Mouse (Mus musculus): ENCODE results near the gene Haus3. TPM values are rescaled to one million over a fixed set of nuclear protein-coding genes. Genes with fewer than 3 reads are reported as not detected.

The Haus3 gene
- polyA plus RNA-seq, 1 experiment: 11.0 TPM

DNA sequence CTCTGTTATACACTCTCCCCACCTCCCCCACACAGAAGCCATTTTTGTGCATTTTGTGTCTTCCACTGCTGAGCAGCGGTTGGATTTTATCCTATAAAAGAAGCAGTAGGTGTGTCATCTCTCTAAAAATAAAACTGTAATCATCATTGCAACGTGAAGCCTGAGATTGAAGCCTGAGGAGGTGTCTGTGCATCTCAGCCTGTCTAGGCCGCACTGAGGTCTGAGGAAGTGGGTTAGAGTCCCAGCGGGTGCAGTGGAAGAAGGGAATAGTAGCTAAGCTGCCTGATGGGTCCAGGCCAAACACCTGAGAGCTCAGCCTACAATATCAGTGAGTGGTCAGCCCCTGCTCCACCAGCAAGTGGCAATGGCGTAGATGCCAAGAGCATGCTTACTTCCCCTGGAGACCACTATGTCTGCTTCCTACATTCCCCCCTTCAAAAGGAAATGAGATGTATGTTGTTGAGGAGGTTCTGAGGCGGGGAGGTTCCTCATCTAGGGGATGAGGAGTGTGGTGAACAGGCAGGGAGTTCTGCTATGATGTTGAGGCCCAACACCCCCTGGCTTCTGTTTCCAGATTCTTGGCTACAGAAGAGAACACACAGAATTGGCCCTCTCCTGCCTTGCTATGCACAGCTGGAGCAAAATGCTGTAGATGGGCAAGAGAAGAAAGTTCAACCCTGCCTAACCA, 25.8 kb upstream of the Haus3 start:
- 73% methylated on average over 6 of the region's 6 CpGs for WGBS
- no peak overlapping the region for H3K27ac ChIP-seq (ENCODE audit: insufficient read depth, low read length)

DNA sequence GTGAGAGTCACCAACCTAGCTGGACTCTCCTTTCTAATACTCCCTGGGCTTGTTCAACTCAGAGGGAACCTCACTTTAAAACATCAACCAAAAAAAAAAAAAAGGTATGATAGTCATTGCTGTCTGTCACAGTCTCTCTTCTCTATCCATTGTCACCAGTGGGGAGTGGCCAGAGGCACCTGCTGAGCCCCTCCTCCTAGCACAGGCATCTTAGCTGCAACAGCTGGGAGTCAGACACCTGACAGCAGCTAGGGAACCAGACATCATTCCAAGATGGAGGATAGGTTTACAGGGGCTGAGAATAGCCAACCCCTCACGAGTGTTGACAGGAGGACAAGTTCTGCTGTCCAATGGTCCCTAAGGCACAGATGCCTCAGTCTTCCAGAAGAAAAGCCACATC, 25.1 kb upstream of the Haus3 start:
- WGBS: 44% methylated on average over 1 of the region's 1 CpGs
- no peak for DNase-seq
- no peaks in the 10 kb centered on the region for H3K27me3 ChIP-seq (ENCODE audit: control insufficient read depth, insufficient read depth, low read length)
- TF ChIP-seq CTCF (IDR thresholded peaks at IDR 0.05; ENCODE audit: borderline replicate concordance, insufficient read depth, low read depth, low read length) (no peak), POLR2A (IDR thresholded peaks at IDR 0.05; ENCODE audit: borderline replicate concordance, insufficient read depth, low read length) (no peak)
- H3K4me1 ChIP-seq (ENCODE audit: control insufficient read depth, insufficient read depth, low read length): peaks cover 17% of the 10 kb centered on the region
- no peak overlapping the region for H3K4me3 ChIP-seq (replicated peaks; ENCODE audit: insufficient read depth, low read depth, low read length)
- no peak overlapping the region for H3K27ac ChIP-seq (ENCODE audit: insufficient read depth, low read length)

More for the DNA sequence above, 25.8 kb upstream of the Haus3 start:
- Histone ChIP-seq H3K4me3 (replicated peaks; ENCODE audit: insufficient read depth, low read depth, low read length) (no peak overlapping the region), H3K27me3 (ENCODE audit: control insufficient read depth, insufficient read depth, low read length) (no peaks in the 10 kb centered on the region), H3K4me1 (ENCODE audit: control insufficient read depth, insufficient read depth, low read length) (peaks cover 14% of the 10 kb centered on the region; the same call in 1 of the 2 replicates)
- DNase-seq: no peak
- TF ChIP-seq POLR2A (IDR thresholded peaks at IDR 0.05; ENCODE audit: borderline replicate concordance, insufficient read depth, low read length): no peak
- TF ChIP-seq CTCF (IDR thresholded peaks at IDR 0.05; ENCODE audit: borderline replicate concordance, insufficient read depth, low read depth, low read length): no peak

DNA sequence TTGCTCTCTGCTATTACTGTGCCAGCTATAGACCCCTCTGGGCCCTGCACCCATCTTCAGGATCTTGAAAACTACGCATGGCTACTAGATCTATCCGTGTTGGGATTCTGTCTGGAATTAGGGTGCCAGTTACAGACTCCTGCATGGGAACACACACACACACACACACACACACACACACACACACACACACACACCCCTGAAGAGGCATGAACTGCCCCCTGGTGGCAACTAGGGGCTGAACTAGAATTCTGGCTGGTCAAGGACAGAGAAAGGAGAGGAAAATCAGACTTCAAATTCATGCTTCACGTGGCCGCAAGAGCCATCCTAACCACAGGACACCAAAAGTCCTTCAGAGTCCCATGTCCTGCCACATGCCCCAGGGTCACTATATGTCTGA, 22.5 kb upstream of the Haus3 start:
- no peak for TF ChIP-seq POLR2A (IDR thresholded peaks at IDR 0.05; ENCODE audit: borderline replicate concordance, insufficient read depth, low read length)
- no peak for TF ChIP-seq CTCF (IDR thresholded peaks at IDR 0.05; ENCODE audit: borderline replicate concordance, insufficient read depth, low read depth, low read length)
- Histone ChIP-seq H3K27me3 (ENCODE audit: control insufficient read depth, insufficient read depth, low read length) (no peaks in the 10 kb centered on the region), H3K4me3 (replicated peaks; ENCODE audit: insufficient read depth, low read depth, low read length) (no peak overlapping the region), H3K4me1 (ENCODE audit: control insufficient read depth, insufficient read depth, low read length) (peaks cover 20% of the 10 kb centered on the region), H3K27ac (ENCODE audit: insufficient read depth, low read length) (no peak overlapping the region)
- DNase-seq: no peak
- WGBS: 70% methylated on average over 4 of the region's 4 CpGs

DNA sequence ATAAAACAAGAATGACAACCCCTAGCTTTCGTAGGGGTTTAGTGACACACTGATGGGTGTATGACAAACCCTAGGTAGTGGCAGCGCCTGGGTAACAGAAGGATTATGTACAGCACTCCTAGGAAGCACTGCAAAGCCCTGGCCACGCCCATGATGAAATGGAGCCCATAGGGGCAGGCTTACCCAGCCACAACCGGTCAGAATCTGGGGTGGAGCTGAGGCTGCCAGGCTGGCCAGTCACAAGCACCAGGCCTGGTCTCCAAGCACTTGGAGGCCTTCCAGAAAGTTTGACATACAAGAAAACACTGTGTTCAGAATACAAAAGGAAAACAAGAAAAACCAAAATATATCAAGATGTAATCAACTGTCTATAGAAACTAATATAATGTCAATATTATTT, 21.7 kb upstream of the Haus3 start:
- no peaks in the 10 kb centered on the region for H3K27me3 ChIP-seq (ENCODE audit: control insufficient read depth, insufficient read depth, low read length)
- DNase-seq: no peak
- peaks cover 15% of the 10 kb centered on the region for H3K4me1 ChIP-seq (ENCODE audit: control insufficient read depth, insufficient read depth, low read length)
- no peak overlapping the region for H3K4me3 ChIP-seq (replicated peaks; ENCODE audit: insufficient read depth, low read depth, low read length)
- 48% methylated on average over 4 of the region's 4 CpGs for WGBS
- TF ChIP-seq CTCF (IDR thresholded peaks at IDR 0.05; ENCODE audit: borderline replicate concordance, insufficient read depth, low read depth, low read length) (no peak), POLR2A (IDR thresholded peaks at IDR 0.05; ENCODE audit: borderline replicate concordance, insufficient read depth, low read length) (no peak)
- no peak overlapping the region for H3K27ac ChIP-seq (ENCODE audit: insufficient read depth, low read length)

DNA sequence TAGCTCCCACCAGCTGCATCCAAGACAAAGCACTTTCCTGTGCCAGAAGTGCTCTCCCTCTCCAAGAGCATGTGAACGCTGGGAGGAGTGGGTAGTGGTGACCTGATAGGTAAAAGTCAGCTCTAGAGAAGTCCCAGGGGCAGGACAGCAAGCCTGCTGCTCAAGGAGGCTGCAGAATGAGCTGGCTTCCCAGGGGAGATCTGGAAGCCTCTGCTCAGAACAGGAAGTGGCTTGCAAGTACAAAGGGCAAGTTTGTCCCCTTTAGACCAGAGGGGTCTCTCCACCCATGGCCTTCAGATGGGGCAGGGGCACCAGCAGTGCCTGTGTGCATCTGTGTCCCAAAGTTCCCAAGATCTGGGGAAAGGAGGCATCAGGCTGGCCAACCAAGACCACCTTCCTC, 20.2 kb upstream of the Haus3 start:
- H3K27me3 ChIP-seq (ENCODE audit: control insufficient read depth, insufficient read depth, low read length): no peaks in the 10 kb centered on the region
- H3K27ac ChIP-seq (ENCODE audit: insufficient read depth, low read length): 0 out of 2 replicates have a peak overlapping the region, but pooled peaks have one; percentile 28
- TF ChIP-seq CTCF (IDR thresholded peaks at IDR 0.05; ENCODE audit: borderline replicate concordance, insufficient read depth, low read depth, low read length) (no peak), POLR2A (IDR thresholded peaks at IDR 0.05; ENCODE audit: borderline replicate concordance, insufficient read depth, low read length) (no peak)
- H3K4me3 ChIP-seq (replicated peaks; ENCODE audit: insufficient read depth, low read depth, low read length): no peak overlapping the region
- peaks cover 28% of the 10 kb centered on the region for H3K4me1 ChIP-seq (ENCODE audit: control insufficient read depth, insufficient read depth, low read length)
- peak in 1 of 2 experiments; percentile 21 for DNase-seq
- WGBS: 68% methylated on average over 1 of the region's 1 CpGs

DNA sequence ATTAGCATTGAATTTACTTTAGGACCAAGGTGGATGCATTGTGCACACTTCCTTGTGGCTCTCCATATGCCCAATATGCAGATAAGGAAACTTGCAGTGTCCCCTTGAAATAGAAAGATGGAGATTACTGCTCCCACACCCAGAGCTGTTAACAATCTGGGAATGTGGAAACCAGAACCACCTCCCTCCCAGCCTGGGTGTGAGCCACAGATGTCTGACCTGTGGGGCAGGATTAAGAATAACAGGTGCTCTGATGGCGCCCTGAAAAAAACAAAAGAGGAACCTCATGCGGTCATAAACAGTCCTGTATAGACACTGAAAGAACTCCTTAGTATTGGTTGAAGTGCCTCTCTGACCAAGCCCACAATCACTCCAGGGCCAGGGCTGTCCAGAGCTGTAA, 19.5 kb upstream of the Haus3 start:
- H3K27me3 ChIP-seq (ENCODE audit: control insufficient read depth, insufficient read depth, low read length): no peaks in the 10 kb centered on the region
- H3K4me1 ChIP-seq (ENCODE audit: control insufficient read depth, insufficient read depth, low read length): peaks cover 34% of the 10 kb centered on the region
- no peak for TF ChIP-seq CTCF (IDR thresholded peaks at IDR 0.05; ENCODE audit: borderline replicate concordance, insufficient read depth, low read depth, low read length)
- no peak for TF ChIP-seq POLR2A (IDR thresholded peaks at IDR 0.05; ENCODE audit: borderline replicate concordance, insufficient read depth, low read length)
- H3K27ac ChIP-seq (ENCODE audit: insufficient read depth, low read length): 0 out of 2 replicates have a peak overlapping the region, but pooled peaks have one; percentile 28
- H3K4me3 ChIP-seq (replicated peaks; ENCODE audit: insufficient read depth, low read depth, low read length): no peak overlapping the region
- 68% methylated on average over 2 of the region's 2 CpGs for WGBS
- peak in 1 of 2 experiments; percentile 21 for DNase-seq

DNA sequence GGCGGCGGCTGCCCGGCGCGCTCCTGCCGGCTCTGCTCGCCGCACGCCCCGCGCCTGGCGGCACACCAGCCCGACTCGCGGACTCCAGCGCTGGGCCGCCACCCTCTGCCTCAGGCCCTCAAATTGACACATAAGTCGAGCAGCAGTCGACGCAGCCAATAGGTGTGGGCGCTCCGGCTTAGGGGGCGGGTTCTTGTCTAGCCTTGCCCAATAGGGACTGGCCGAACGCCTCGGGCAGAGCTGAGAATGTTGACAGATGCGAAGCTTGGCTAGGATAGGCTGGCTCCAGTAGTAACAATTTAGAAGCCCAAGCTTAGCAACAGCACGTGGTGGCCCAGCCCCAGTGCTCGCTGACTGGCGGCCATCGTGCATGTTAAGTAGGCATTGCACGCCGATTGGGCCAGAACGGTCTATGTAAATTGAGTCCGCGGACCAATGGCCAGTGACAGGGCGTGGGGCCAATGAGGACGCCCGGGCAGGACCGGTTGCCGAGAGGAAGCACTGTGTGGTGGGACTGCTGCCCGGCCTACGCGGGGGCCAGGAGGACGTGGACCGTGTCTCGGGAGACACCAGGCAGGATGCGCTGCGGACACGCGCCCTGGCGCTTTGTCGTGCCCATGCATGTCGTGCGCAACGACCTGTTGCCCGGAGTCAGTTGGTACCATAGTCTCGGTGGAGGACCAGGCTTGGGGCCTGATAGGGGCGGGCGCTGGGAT, 18.4 kb upstream of the Haus3 start, which contains the start of gene Mxd4:
Mxd4 (minus strand) TSS at position 120 of the 716 bp plus-strand sequence.
- Histone ChIP-seq H3K27ac (ENCODE audit: insufficient read depth, low read length) (peak within 1 kb of the TSS; percentile 60), H3K4me3 (replicated peaks; ENCODE audit: insufficient read depth, low read depth, low read length) (peak within 1 kb of the TSS; percentile 61), H3K27me3 (ENCODE audit: control insufficient read depth, insufficient read depth, low read length) (no peaks in the 10 kb centered on the region), H3K4me1 (ENCODE audit: control insufficient read depth, insufficient read depth, low read length) (peaks cover 43% of the 10 kb centered on the region)
- DNase-seq: peak; percentile 99 to 100
- under 1% methylated on average over 60 of the region's 60 CpGs for WGBS
- TF ChIP-seq CTCF (IDR thresholded peaks at IDR 0.05; ENCODE audit: borderline replicate concordance, insufficient read depth, low read depth, low read length) (no peak), POLR2A (IDR thresholded peaks at IDR 0.05; ENCODE audit: borderline replicate concordance, insufficient read depth, low read length) (peak; percentile 74)
